Mouse (Mus musculus): Measurements from ENCODE around the gene Unc93b1. TPM values are rescaled to one million over a fixed set of nuclear protein-coding genes. Genes with fewer than 3 reads are reported as not detected.

Gene Unc93b1
- polyA plus RNA-seq, 1 experiment = 14.3 TPM

DNA sequence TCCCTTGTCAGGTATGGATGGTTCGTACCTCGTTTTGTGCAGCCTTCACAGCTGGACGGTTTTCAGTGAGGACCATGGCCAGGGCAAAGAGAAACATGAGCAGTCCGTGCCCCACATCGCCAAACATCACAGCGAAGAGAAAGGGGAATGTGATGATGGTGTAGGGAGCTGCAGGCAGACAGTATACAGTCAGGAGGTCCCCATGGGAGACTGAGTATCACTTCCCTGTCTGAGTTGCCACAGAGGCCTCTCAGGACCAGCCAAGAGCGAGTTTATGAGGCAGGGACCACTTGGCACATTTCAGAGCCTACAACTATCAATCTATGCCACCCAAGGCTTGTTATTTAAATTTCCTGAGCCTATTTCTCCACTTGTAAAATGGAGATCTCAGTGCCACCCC lies 36.0 kb upstream of the Unc93b1 start:
- 78% methylated on average over 7 of the region's 7 CpGs for WGBS
- Histone ChIP-seq H3K4me1 (ENCODE audit: control insufficient read depth, insufficient read depth, low read length) (no peaks in the 10 kb centered on the region), H3K27ac (ENCODE audit: insufficient read depth, low read length) (no peak overlapping the region), H3K27me3 (ENCODE audit: control insufficient read depth, insufficient read depth, low read length) (no peaks in the 10 kb centered on the region), H3K4me3 (replicated peaks; ENCODE audit: insufficient read depth, low read depth, low read length) (no peak overlapping the region)
- TF ChIP-seq POLR2A (IDR thresholded peaks at IDR 0.05; ENCODE audit: borderline replicate concordance, insufficient read depth, low read length) (no peak), CTCF (IDR thresholded peaks at IDR 0.05; ENCODE audit: borderline replicate concordance, insufficient read depth, low read depth, low read length) (no peak)
- no peak for DNase-seq

DNA sequence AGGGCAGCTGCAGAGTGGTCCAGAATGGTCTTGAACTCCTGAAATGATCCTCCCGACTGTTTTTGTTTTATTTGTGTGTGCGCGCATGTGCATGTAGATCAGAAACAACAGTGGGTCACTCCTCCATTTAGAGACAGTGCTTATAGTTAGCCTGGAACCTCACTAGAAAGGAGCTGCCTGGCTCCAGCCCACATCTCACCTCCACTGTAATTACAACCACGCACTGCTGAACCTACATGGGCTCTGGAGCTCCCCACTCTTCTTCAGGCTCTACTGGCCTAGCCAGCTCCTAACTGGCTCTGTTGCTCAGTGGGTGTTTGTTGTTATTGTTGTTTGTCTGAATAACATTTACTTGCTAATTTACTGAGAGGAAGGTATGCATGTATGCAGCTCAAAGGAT lies 35.4 kb upstream of the Unc93b1 start:
- Histone ChIP-seq H3K27me3 (ENCODE audit: control insufficient read depth, insufficient read depth, low read length) (no peaks in the 10 kb centered on the region), H3K27ac (ENCODE audit: insufficient read depth, low read length) (no peak overlapping the region), H3K4me1 (ENCODE audit: control insufficient read depth, insufficient read depth, low read length) (no peaks in the 10 kb centered on the region), H3K4me3 (replicated peaks; ENCODE audit: insufficient read depth, low read depth, low read length) (no peak overlapping the region)
- DNase-seq = no peak
- whole genome bisulfite sequencing = 94% methylated on average over 4 of the region's 4 CpGs
- no peak for TF ChIP-seq POLR2A (IDR thresholded peaks at IDR 0.05; ENCODE audit: borderline replicate concordance, insufficient read depth, low read length)
- no peak for TF ChIP-seq CTCF (IDR thresholded peaks at IDR 0.05; ENCODE audit: borderline replicate concordance, insufficient read depth, low read depth, low read length)

DNA sequence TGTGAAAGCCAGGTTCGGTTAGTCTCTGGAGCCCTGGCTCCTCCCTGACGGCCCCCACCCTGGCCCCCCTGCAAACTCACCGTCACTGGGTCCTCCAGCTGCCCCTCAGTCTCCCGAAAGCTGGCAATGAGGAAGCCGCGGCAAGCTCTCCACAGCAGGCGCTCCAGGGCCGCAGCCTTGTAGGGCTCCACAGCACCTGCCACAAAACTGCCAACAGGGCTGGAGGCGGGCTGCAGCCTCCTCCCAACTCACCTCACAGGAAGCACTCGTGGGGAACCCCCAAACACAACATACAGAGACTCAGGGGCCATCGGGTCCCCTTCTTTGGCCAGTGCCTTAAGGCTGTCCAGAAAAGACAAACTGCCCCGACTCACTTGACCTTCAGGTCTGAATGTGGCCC lies 32.0 kb upstream of the Unc93b1 start:
- TF ChIP-seq POLR2A (IDR thresholded peaks at IDR 0.05; ENCODE audit: borderline replicate concordance, insufficient read depth, low read length) = no peak
- no peak for TF ChIP-seq CTCF (IDR thresholded peaks at IDR 0.05; ENCODE audit: borderline replicate concordance, insufficient read depth, low read depth, low read length)
- Histone ChIP-seq H3K4me1 (ENCODE audit: control insufficient read depth, insufficient read depth, low read length) (no peaks in the 10 kb centered on the region), H3K4me3 (replicated peaks; ENCODE audit: insufficient read depth, low read depth, low read length) (no peak overlapping the region), H3K27me3 (ENCODE audit: control insufficient read depth, insufficient read depth, low read length) (no peaks in the 10 kb centered on the region), H3K27ac (ENCODE audit: insufficient read depth, low read length) (no peak overlapping the region)
- 68% methylated on average over 12 of the region's 12 CpGs for WGBS
- DNase-seq = no peak

DNA sequence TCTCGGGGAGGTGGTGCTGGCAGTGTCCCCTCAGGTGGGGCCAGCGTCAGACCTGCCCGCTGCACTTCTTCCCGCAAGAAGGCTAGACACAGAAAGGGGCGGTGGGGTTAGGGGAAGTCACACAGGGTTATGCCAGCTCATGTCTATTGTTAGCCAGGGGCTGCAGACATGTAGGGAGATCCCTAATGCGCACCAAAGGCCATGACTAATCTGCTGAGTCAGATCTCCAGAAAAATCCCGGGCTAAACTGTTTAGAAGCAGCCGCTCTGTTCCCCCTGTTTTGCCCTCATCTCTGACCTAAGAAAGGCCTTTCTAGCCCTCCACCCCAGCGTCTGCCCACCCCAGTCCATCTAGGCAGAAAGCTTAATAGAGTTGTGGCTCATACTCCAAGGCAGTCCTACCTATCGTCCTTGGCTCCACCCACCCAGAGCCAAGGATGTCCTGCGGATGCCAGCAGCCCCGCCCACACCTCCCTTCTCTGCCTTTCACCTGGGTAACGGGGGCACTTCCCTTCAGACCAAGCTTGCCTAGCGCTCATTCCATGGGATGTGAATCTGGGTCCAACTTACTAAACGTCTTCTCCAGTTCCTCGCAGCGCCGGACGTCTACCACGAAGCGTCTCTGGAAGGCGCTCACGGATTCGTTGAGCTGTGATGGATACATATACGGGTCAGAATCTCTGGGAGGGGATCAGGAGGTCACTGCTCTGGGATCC lies 31.2 kb upstream of the Unc93b1 start:
- DNase-seq = no peak
- WGBS = 71% methylated on average over 25 of the region's 25 CpGs
- no peaks in the 10 kb centered on the region for H3K4me1 ChIP-seq (ENCODE audit: control insufficient read depth, insufficient read depth, low read length)
- H3K27ac ChIP-seq (ENCODE audit: insufficient read depth, low read length) = no peak overlapping the region
- TF ChIP-seq CTCF (IDR thresholded peaks at IDR 0.05; ENCODE audit: borderline replicate concordance, insufficient read depth, low read depth, low read length) (no peak), POLR2A (IDR thresholded peaks at IDR 0.05; ENCODE audit: borderline replicate concordance, insufficient read depth, low read length) (no peak)
- H3K4me3 ChIP-seq (replicated peaks; ENCODE audit: insufficient read depth, low read depth, low read length) = no peak overlapping the region
- H3K27me3 ChIP-seq (ENCODE audit: control insufficient read depth, insufficient read depth, low read length) = no peaks in the 10 kb centered on the region

DNA sequence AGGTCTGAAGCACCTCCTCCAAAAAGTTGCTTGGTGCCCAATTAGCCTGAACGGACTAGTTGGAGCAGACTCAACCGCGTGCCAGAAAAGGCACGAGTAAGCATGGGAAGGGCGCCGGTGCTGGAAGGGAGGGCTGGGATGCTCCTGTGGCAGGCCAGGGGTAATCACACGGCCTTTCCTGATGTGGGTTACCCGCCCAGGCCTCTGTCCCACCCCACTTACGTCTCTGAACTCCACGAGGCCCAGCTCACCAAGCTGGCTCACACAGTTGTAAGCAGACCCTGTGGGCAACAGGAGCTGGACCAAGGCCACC lies 30.7 kb upstream of the Unc93b1 start:
- H3K27me3 ChIP-seq (ENCODE audit: control insufficient read depth, insufficient read depth, low read length) = no peaks in the 10 kb centered on the region
- H3K4me3 ChIP-seq (replicated peaks; ENCODE audit: insufficient read depth, low read depth, low read length) = no peak overlapping the region
- 56% methylated on average over 10 of the region's 10 CpGs for WGBS
- DNase-seq = no peak
- no peak for TF ChIP-seq CTCF (IDR thresholded peaks at IDR 0.05; ENCODE audit: borderline replicate concordance, insufficient read depth, low read depth, low read length)
- no peak for TF ChIP-seq POLR2A (IDR thresholded peaks at IDR 0.05; ENCODE audit: borderline replicate concordance, insufficient read depth, low read length)
- H3K4me1 ChIP-seq (ENCODE audit: control insufficient read depth, insufficient read depth, low read length) = no peaks in the 10 kb centered on the region
- H3K27ac ChIP-seq (ENCODE audit: insufficient read depth, low read length) = no peak overlapping the region

DNA sequence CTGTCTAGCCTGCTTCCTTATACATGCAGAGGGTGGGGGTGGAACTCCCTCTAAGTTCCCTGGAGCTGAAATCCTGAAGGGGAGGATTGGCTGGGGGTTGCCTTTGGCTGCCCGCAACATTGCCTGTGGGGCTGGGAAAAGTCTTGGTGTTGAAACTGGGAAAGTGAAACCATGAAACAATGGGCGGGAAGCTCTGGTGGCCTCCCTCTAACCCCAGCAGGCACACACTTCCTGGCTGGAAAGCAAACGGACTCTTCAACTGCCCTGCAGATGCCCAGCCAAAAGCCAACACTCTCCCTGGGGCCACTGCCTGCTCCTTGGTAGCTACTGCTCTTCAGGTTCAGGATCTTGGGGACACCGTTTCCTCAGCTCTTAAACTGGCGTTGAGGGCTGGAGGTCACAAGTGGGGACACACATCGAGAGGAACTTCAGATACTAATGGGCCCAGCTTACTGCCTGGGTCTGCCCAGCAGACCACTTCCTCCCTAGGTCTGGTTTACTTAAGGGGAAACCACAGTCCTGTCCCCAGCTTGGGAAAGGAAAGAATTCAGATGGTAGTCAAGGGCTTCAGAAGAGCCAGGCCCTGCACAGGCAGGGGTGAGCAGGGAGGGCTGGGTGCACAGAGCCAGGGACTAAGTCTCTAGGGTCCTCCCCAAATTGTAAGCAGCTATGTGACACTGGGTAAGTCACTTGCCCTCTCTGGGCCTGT lies 29.6 kb upstream of the Unc93b1 start:
- no peak overlapping the region for H3K4me3 ChIP-seq (replicated peaks; ENCODE audit: insufficient read depth, low read depth, low read length)
- WGBS = 67% methylated on average over 6 of the region's 6 CpGs
- no peak for DNase-seq

DNA sequence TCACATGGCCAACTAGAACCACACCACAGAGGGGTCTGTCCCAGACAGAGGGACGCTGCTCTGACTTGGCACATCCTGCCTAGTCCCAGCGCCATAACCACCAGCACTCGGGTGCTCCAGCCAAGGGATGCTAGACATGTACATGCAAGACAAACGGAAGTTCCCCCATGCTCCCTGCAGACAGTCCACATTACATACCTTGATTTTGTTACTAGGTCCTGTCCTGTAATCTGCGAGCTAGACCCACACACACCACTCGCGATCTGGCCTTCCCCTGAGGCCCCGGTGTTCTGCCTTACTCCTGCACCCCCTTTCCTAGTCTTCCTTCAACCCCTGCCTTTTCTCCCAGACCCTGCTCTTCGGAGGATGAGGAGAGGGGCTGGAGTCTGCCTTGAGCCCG lies 28.7 kb upstream of the Unc93b1 start:
- 39% methylated on average over 10 of the region's 10 CpGs for WGBS
- H3K4me3 ChIP-seq (replicated peaks; ENCODE audit: insufficient read depth, low read depth, low read length) = peak overlapping the region; percentile 33
- no peak for DNase-seq
- H3K27me3 ChIP-seq (ENCODE audit: control insufficient read depth, insufficient read depth, low read length) = no peaks in the 10 kb centered on the region
- no peak overlapping the region for H3K27ac ChIP-seq (ENCODE audit: insufficient read depth, low read length)
- no peak for TF ChIP-seq CTCF (IDR thresholded peaks at IDR 0.05; ENCODE audit: borderline replicate concordance, insufficient read depth, low read depth, low read length)
- TF ChIP-seq POLR2A (IDR thresholded peaks at IDR 0.05; ENCODE audit: borderline replicate concordance, insufficient read depth, low read length) = no peak
- peaks cover under 1% of the 10 kb centered on the region; the same call in 1 of the 2 replicates for H3K4me1 ChIP-seq (ENCODE audit: control insufficient read depth, insufficient read depth, low read length)

More for the DNA sequence above, 29.6 kb upstream of the Unc93b1 start:
- TF ChIP-seq POLR2A (IDR thresholded peaks at IDR 0.05; ENCODE audit: borderline replicate concordance, insufficient read depth, low read length) (no peak), CTCF (IDR thresholded peaks at IDR 0.05; ENCODE audit: borderline replicate concordance, insufficient read depth, low read depth, low read length) (no peak)
- no peaks in the 10 kb centered on the region for H3K27me3 ChIP-seq (ENCODE audit: control insufficient read depth, insufficient read depth, low read length)
- no peaks in the 10 kb centered on the region for H3K4me1 ChIP-seq (ENCODE audit: control insufficient read depth, insufficient read depth, low read length)
- H3K27ac ChIP-seq (ENCODE audit: insufficient read depth, low read length) = no peak overlapping the region
